In the genomic region with DNA sequence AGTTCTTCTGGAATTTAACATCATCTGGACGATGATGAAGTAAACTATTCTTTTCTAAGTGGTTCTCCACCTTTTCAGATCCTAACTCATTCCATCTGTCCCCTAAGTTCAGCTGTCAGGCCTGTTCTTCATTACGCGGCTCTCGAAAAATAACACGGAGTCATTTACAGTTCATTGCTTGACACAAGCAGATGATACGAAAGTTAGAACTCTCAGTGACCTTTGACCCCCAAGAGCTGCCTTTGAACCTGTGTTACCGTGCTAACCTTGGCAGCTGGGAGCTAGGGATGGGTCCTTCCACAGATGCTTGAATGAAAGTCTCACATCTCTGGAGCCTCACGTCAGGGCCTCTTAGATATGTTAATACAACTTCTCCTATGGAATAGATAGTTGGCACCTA, we compare ENCODE assay signal across 33 mouse cellular contexts. TPM values are rescaled to one million over a fixed set of nuclear protein-coding genes. Genes with fewer than 3 reads are reported as not detected.
DNase-seq lines count a peak whose midpoint lies in the region; ATAC-seq lines count a peak whose summit lies in the region.
"Had no signal": no experiment of that assay in that cellular context is flagged by ENCODE, and none has a peak within 500 bp of the region (broad histone marks: within the 10 kb centered on the region; RNA-seq: fewer than 3 reads in every experiment).

No protein-coding gene starts in this region.

- H3K27ac ChIP-seq in hindbrain, embryonic 11.5 days (ENCODE audit: low read depth, low read length): no peak overlapping the region
- no peak overlapping the region for H3K27ac ChIP-seq in hindbrain, embryonic 14.5 days
- H3K27ac ChIP-seq in neural tube, embryonic 15.5 days (replicated peaks): no peak overlapping the region
- H3K27ac ChIP-seq in embryonic facial prominence, embryonic 14.5 days (replicated peaks; ENCODE audit: low read depth, low read length): no peak overlapping the region
- H3K27ac ChIP-seq: embryonic facial prominence, embryonic 13.5 days; forebrain, embryonic 15.5 days; hindbrain, postnatal 0 days; layer of hippocampus, adult 2 months; limb, embryonic 13.5 days; liver, embryonic 15.5 days; lung, embryonic 15.5 days; midbrain, embryonic 15.5 days; stomach, postnatal 0 days had no signal

- ATAC-seq in hindbrain, embryonic 11.5 days (ENCODE audit: low FRiP score): no peak
- no peak for ATAC-seq in hindbrain, embryonic 14.5 days (ENCODE audit: low FRiP score)
- no peak for ATAC-seq in neural tube, embryonic 15.5 days (ENCODE audit: low FRiP score)
- ATAC-seq in embryonic facial prominence, embryonic 14.5 days (ENCODE audit: low read depth): no peak
- ATAC-seq: forebrain, embryonic 15.5 days; hindbrain, postnatal 0 days; midbrain, embryonic 15.5 days; Patski had no signal

- H3K4me2 ChIP-seq in hindbrain, embryonic 11.5 days (replicated peaks; ENCODE audit: low read depth, low read length): no peak overlapping the region
- no peak overlapping the region for H3K4me2 ChIP-seq in hindbrain, embryonic 14.5 days (replicated peaks)
- H3K4me2 ChIP-seq in neural tube, embryonic 15.5 days: no peak overlapping the region
- no peak overlapping the region for H3K4me2 ChIP-seq in embryonic facial prominence, embryonic 14.5 days (ENCODE audit: low read depth, low read length)
- H3K4me2 ChIP-seq: embryonic facial prominence, embryonic 13.5 days; forebrain, embryonic 15.5 days; limb, embryonic 13.5 days; liver, embryonic 15.5 days; lung, embryonic 15.5 days; midbrain, embryonic 15.5 days had no signal

- H3K27me3 ChIP-seq in hindbrain, embryonic 11.5 days (ENCODE audit: control insufficient read depth, insufficient read depth, low read length): no peaks in the 10 kb centered on the region
- no peaks in the 10 kb centered on the region for H3K27me3 ChIP-seq in hindbrain, embryonic 14.5 days (ENCODE audit: control insufficient read depth, insufficient read depth, low read length)
- H3K27me3 ChIP-seq in neural tube, embryonic 15.5 days (replicated peaks): no peaks in the 10 kb centered on the region
- H3K27me3 ChIP-seq in embryonic facial prominence, embryonic 14.5 days (replicated peaks; ENCODE audit: control insufficient read depth, insufficient read depth, low read length): no peaks in the 10 kb centered on the region
- H3K27me3 ChIP-seq: embryonic facial prominence, embryonic 13.5 days; forebrain, embryonic 15.5 days; limb, embryonic 13.5 days; liver, embryonic 15.5 days; lung, embryonic 15.5 days; midbrain, embryonic 15.5 days had no signal

- no peak overlapping the region for H3K9ac ChIP-seq in hindbrain, embryonic 11.5 days (ENCODE audit: low read depth, low read length)
- no peak overlapping the region for H3K9ac ChIP-seq in hindbrain, embryonic 14.5 days
- no peak overlapping the region for H3K9ac ChIP-seq in neural tube, embryonic 15.5 days (replicated peaks)
- no peak overlapping the region for H3K9ac ChIP-seq in embryonic facial prominence, embryonic 14.5 days (ENCODE audit: low read depth, low read length)
- H3K9ac ChIP-seq: embryonic facial prominence, embryonic 13.5 days; forebrain, embryonic 15.5 days; limb, embryonic 13.5 days; liver, embryonic 15.5 days; lung, embryonic 15.5 days; midbrain, embryonic 15.5 days had no signal

- DNase-seq in hindbrain, embryonic 11.5 days (ENCODE audit: low spot score): peak; percentile 26
- no peak for DNase-seq in hindbrain, embryonic 14.5 days (ENCODE audit: low spot score)
- DNase-seq in neural tube, embryonic 10.5 days (ENCODE audit: extremely low spot score, low spot score): peak; percentile 59
- peak; percentile 45 for DNase-seq in embryonic facial prominence, embryonic 14.5 days (ENCODE audit: low spot score)
- no peak for DNase-seq in gastrocnemius, postnatal 14 days
- no peak for DNase-seq in right cerebral cortex, postnatal 36 days (ENCODE audit: low spot score in 2 of 2)
- DNase-seq: adrenal gland, adult 2 months; B cell, adult 2 months; cerebellum, adult 11-12 months; cerebellum, postnatal 25 days; gastrocnemius, postnatal 10 days; heart, adult 18-20 months; heart, postnatal 36 days; kidney, adult 11 months; kidney, postnatal 14 days; layer of hippocampus, postnatal 36 days; lung, postnatal 36 days; right cerebral cortex, adult 18-20 months; thymus, adult 2 months had no signal

- no peaks in the 10 kb centered on the region for H3K36me3 ChIP-seq in hindbrain, embryonic 11.5 days (ENCODE audit: control insufficient read depth, insufficient read depth, low read length)
- H3K36me3 ChIP-seq in hindbrain, embryonic 14.5 days (replicated peaks; ENCODE audit: control insufficient read depth, insufficient read depth): no peaks in the 10 kb centered on the region
- H3K36me3 ChIP-seq in neural tube, embryonic 15.5 days: no peaks in the 10 kb centered on the region
- no peaks in the 10 kb centered on the region for H3K36me3 ChIP-seq in embryonic facial prominence, embryonic 14.5 days (ENCODE audit: control insufficient read depth, insufficient read depth, low read length)
- H3K36me3 ChIP-seq: embryonic facial prominence, embryonic 13.5 days; forebrain, embryonic 15.5 days; G1E; limb, embryonic 13.5 days; liver, embryonic 15.5 days; lung, embryonic 15.5 days; midbrain, embryonic 15.5 days had no signal

- H3K4me1 ChIP-seq in hindbrain, embryonic 11.5 days (replicated peaks; ENCODE audit: control insufficient read depth, insufficient read depth, low read length): no peaks in the 10 kb centered on the region
- H3K4me1 ChIP-seq in hindbrain, embryonic 14.5 days (replicated peaks; ENCODE audit: control insufficient read depth, insufficient read depth, low read length): no peaks in the 10 kb centered on the region
- peaks cover 5% of the 10 kb centered on the region; the same call in 1 of the 2 replicates for H3K4me1 ChIP-seq in neural tube, embryonic 15.5 days
- peaks cover 22% of the 10 kb centered on the region for H3K4me1 ChIP-seq in embryonic facial prominence, embryonic 14.5 days (ENCODE audit: control insufficient read depth, insufficient read depth, low read length)
- H3K4me1 ChIP-seq: liver, embryonic 15.5 days; lung, embryonic 15.5 days had no signal

- WGBS in hindbrain, embryonic 11.5 days: 61% methylated on average over 8 of the region's 8 CpGs
- 70% methylated on average over 8 of the region's 8 CpGs for WGBS in hindbrain, embryonic 14.5 days
- WGBS in neural tube, embryonic 15.5 days: 70% methylated on average over 8 of the region's 8 CpGs
- WGBS in embryonic facial prominence, embryonic 14.5 days: 30% methylated on average over 8 of the region's 8 CpGs

- H3K9me3 ChIP-seq in hindbrain, embryonic 11.5 days (ENCODE audit: control insufficient read depth, low read length): no peaks in the 10 kb centered on the region
- no peaks in the 10 kb centered on the region for H3K9me3 ChIP-seq in hindbrain, embryonic 14.5 days (ENCODE audit: control insufficient read depth, low read length)
- no peaks in the 10 kb centered on the region for H3K9me3 ChIP-seq in neural tube, embryonic 15.5 days (replicated peaks)
- H3K9me3 ChIP-seq in embryonic facial prominence, embryonic 14.5 days (ENCODE audit: control insufficient read depth, low read length): no peaks in the 10 kb centered on the region
- H3K9me3 ChIP-seq: embryonic facial prominence, embryonic 13.5 days; forebrain, embryonic 15.5 days; limb, embryonic 13.5 days; liver, embryonic 15.5 days; lung, embryonic 15.5 days; midbrain, embryonic 15.5 days had no signal

- intact Hi-C loops in gastrocnemius, postnatal 14 days (cut with DNase I; ENCODE audit: low total_unique reads): no loop called here

- H3K4me3 ChIP-seq in hindbrain, embryonic 11.5 days (ENCODE audit: low read depth, low read length): no peak overlapping the region
- no peak overlapping the region for H3K4me3 ChIP-seq in hindbrain, embryonic 14.5 days (replicated peaks; ENCODE audit: low read length)
- no peak overlapping the region for H3K4me3 ChIP-seq in neural tube, embryonic 15.5 days (replicated peaks)
- H3K4me3 ChIP-seq in embryonic facial prominence, embryonic 14.5 days (ENCODE audit: low read depth, low read length): no peak overlapping the region
- H3K4me3 ChIP-seq: embryonic facial prominence, embryonic 13.5 days; forebrain, embryonic 15.5 days; layer of hippocampus, adult 2 months; limb, embryonic 13.5 days; liver, embryonic 15.5 days; lung, embryonic 15.5 days; megakaryocyte, embryonic 14.5 days; midbrain, embryonic 15.5 days had no signal

RNA-seq across cellular contexts. Expression of a gene that starts 46.8 kb away (rescaled TPM):
- 0.63 and 0.83 TPM in 2 replicates for polyA plus RNA-seq in hindbrain, embryonic 11.5 days (2014; fragmentation: Nextera tagmentation; extraction: Ambion mirVana)
- 3.3 and 3.5 TPM in 2 replicates for polyA plus RNA-seq in hindbrain, embryonic 14.5 days (2014; fragmentation: Nextera tagmentation; extraction: Ambion mirVana)
- 1.8 and 2.6 TPM in 2 replicates for polyA plus RNA-seq in neural tube, embryonic 15.5 days (2015; fragmentation: Nextera tagmentation; extraction: Ambion mirVana)
- 1.5 and 1.7 TPM in 2 replicates for polyA plus RNA-seq in embryonic facial prominence, embryonic 14.5 days (2014; fragmentation: Nextera tagmentation; extraction: Ambion mirVana)
- 10 to 100 TPM in 1 of 2 experiments, 1 to 10 TPM in 1; 9.6 to 11.7 TPM for total RNA-seq in gastrocnemius, postnatal 14 days (2021)
- polyA plus RNA-seq: G1E had no signal

RNA-seq across cellular contexts. Expression of a gene that starts 57.0 kb away (rescaled TPM):
- polyA plus RNA-seq in hindbrain, embryonic 11.5 days (2014; fragmentation: Nextera tagmentation; extraction: Ambion mirVana): 0.36 and 0.86 TPM in 2 replicates
- polyA plus RNA-seq in hindbrain, embryonic 14.5 days (2014; fragmentation: Nextera tagmentation; extraction: Ambion mirVana): 1.1 and 1.6 TPM in 2 replicates
- 1.0 and 1.6 TPM in 2 replicates for polyA plus RNA-seq in neural tube, embryonic 15.5 days (2015; fragmentation: Nextera tagmentation; extraction: Ambion mirVana)
- 2.7 and 4.5 TPM in 2 replicates for polyA plus RNA-seq in embryonic facial prominence, embryonic 14.5 days (2014; fragmentation: Nextera tagmentation; extraction: Ambion mirVana)
- 1 to 10 TPM in 1 of 2 experiments, under 1 TPM in 1; 0.60 to 1.7 TPM for total RNA-seq in gastrocnemius, postnatal 14 days (2021)
- total RNA-seq: CH12.LX had no signal
- polyA plus RNA-seq: G1E had no signal

Comparison
In these comparisons a context has a peak if more than half of its experiments do, and no peak if none do; other contexts are left out.
1. DNase-seq: peak in hindbrain, embryonic 11.5 days (single experiment), neural tube, embryonic 10.5 days (single experiment) and embryonic facial prominence, embryonic 14.5 days (single experiment); none in hindbrain, embryonic 14.5 days (single experiment), gastrocnemius, postnatal 14 days (single experiment) and right cerebral cortex, postnatal 36 days (0 of 2).